Mouse (Mus musculus) liver, adult 2 months (tissue): ENCODE measurements around the gene Pip5k1b. TPM values are rescaled to one million over a fixed set of nuclear protein-coding genes. Genes with fewer than 3 reads are reported as not detected.

Experiments used
- DNase-seq: peaks from one replicate; pipeline ENCODE4 v3.0.0-alpha.2; 2011; ENCODE audit warnings: low read depth, low spot score; ENCODE audit errors: extremely low read depth
- H3K27ac ChIP-seq: fragments of 200-500 bp; replicated peaks from 2 replicates; pipeline ENCODE4 v1.5.1; 2012; ENCODE audit warnings: low read depth, mild to moderate bottlenecking, control low read depth, inconsistent platforms, low read length; ENCODE audit not compliant: insufficient read depth
- H3K27me3 ChIP-seq: fragments of 200-500 bp; 2 replicates; pipeline ENCODE4 v1.6.1; 2012; ENCODE audit warnings: mild to moderate bottlenecking, moderate library complexity, low read length, inconsistent platforms; ENCODE audit not compliant: control insufficient read depth, insufficient read depth
- H3K36me3 ChIP-seq: fragments of 200-500 bp; 2 replicates; pipeline ENCODE4 v1.6.1; 2012; ENCODE audit warnings: low read length, inconsistent platforms; ENCODE audit not compliant: control insufficient read depth, insufficient read depth
- H3K4me1 ChIP-seq: fragments of 200-500 bp; 2 replicates; pipeline ENCODE4 v1.6.1; 2011; ENCODE audit warnings: low read length; ENCODE audit not compliant: control insufficient read depth, insufficient read depth
- H3K4me3 ChIP-seq: fragments of 200-500 bp; 2 replicates; pipeline ENCODE4 v1.5.1; 2011; ENCODE audit warnings: low read depth, mild to moderate bottlenecking, control low read depth, low read length, moderate library complexity; ENCODE audit not compliant: insufficient read depth
- H3K79me2 ChIP-seq: fragments of 200-500 bp; 2 replicates; pipeline ENCODE4 v1.6.1; 2012; ENCODE audit warnings: inconsistent platforms, mild to moderate bottlenecking, low read length, moderate library complexity; ENCODE audit not compliant: control insufficient read depth, insufficient read depth
- H3K9ac ChIP-seq: fragments of 200-500 bp; 2 replicates; pipeline ENCODE4 v1.6.1; 2012; ENCODE audit warnings: low read depth, mild to moderate bottlenecking, control low read depth, inconsistent platforms, low read length
- CTCF ChIP-seq: fragments of 200-500 bp; IDR thresholded peaks from 2 replicates; pipeline ENCODE4 v1.5.1; 2011; ENCODE audit warnings: low read depth, low read length, control low read depth
- POLR2A ChIP-seq: fragments of 200-500 bp; IDR thresholded peaks from 2 replicates; pipeline ENCODE4 v1.6.1; 2011; ENCODE audit warnings: low read length, control low read depth; ENCODE audit not compliant: insufficient read depth; ENCODE audit errors: extremely low read depth
- WGBS: fragments of 180-500 bp; shearing (Covaris S2); methylation state at CpG from one replicate; pipeline ENCODE4 v1.1.7; 2018; 5-methylcytosine and 5-hydroxymethylcytosine counted together
- polyA plus RNA-seq: library from polyadenylated mRNA; depleted of rRNA; stranded (reverse); fragments of >200 nt; gene quantifications from 2 replicates; pipeline ENCODE4 v1.2.3, GENCODE M21; 2012; rRNA removed
- total RNA-seq: library from RNA; depleted of rRNA; stranded (reverse); fragments of >200 nt; gene quantifications from 2 replicates; pipeline ENCODE4 v1.2.3, GENCODE M21; 2014; rRNA removed

The Pip5k1b gene
- total and polyA plus RNA-seq, 2 experiments, result under 0.01 TPM; not detected in 1

- TF ChIP-seq POLR2A, result no peak
- TF ChIP-seq CTCF, result no peak
- no peak for DNase-seq
- 41% methylated on average over 6 of the region's 6 CpGs for WGBS
- Histone ChIP-seq H3K27ac (no peak overlapping the region), H3K79me2 (no peaks in the 10 kb centered on the region), H3K4me1 (peaks cover 4% of the 10 kb centered on the region), H3K4me3 (no peak overlapping the region), H3K27me3 (0 out of 2 replicates have a peak, but pooled peaks cover 2% of the 10 kb centered on the region), H3K9ac (no peak overlapping the region), H3K36me3 (no peaks in the 10 kb centered on the region)
Measured at GRCm38 (mm10) chr19:24251869-24252268, 303.8 kb downstream of the Pip5k1b start.

Other genes starting within 250 kb of the Pip5k1b start
- gene Fam122a, start 78.5 kb downstream of the Pip5k1b start, total RNA-seq, result 0.74 and 1.3 TPM in 2 replicates
- gene Fam122a, start 78.5 kb downstream of the Pip5k1b start, polyA plus RNA-seq, result 16.5 and 17.6 TPM in 2 replicates
- gene Tmem252, start 118.1 kb upstream of the Pip5k1b start, total RNA-seq, result under 0.01 TPM in 1 of 2 replicates, not detected in the other
- gene Tmem252, start 118.1 kb upstream of the Pip5k1b start, polyA plus RNA-seq, result not detected in 2 replicates